Mouse (Mus musculus): ENCODE data around the gene Zbed4.

GRCm38 (mm10) chr15:88709878-88710277 is 41.6 kb upstream of the Zbed4 start:
- TF ChIP-seq GATA1 (IDR thresholded peaks at IDR 0.05; ENCODE audit: low read length) (no peak), TAL1 (IDR thresholded peaks at IDR 0.05; ENCODE audit: low read length) (no peak)
